Mouse (Mus musculus): ENCODE results near the gene Fbxw7.

- TF ChIP-seq CTCF (IDR thresholded peaks at IDR 0.05; ENCODE audit: control insufficient read depth, insufficient read depth, insufficient read length) (no peak), USF1 (IDR thresholded peaks at IDR 0.05; ENCODE audit: low read depth) (no peak)
These were observed 46.1 kb upstream of the Fbxw7 start for GRCm38 (mm10) chr3:84768940-84769339.
